Mouse (Mus musculus): ENCODE data around the gene Iqcd.

Iqcd gene

GRCm38 (mm10) chr5:120571056-120571740 is 17.6 kb upstream of the Iqcd start:
- DNase-seq (ENCODE audit: low read depth) = no peak

DNA sequence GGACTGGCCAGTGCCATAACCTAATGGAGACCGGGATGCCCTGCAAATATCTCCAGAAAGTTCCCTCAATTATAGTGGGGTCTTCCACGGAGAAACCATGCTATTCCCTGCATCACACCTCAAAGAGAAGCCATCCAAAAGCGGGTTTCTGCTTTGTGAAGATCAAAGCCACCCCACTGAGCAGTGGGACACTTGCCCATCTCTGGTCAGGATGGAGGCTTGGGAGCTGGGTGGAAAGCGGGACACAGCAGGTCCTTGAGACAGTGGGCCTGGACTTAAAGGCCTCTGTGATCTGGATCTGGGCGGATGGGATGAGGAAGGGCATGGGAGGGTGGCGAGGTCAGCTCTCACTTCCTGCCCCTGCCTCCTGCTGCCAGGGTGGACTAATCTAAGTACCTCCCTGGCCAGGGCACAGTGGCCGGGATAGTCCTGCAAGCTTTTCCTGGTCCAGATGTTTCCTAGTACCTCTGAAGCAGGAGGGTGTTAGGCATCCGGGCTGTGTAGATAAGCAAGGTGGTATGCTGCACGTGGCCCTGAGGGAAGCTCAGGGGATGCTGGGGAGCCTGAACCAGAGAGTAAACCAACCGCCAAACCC is 14.2 kb upstream of the Iqcd start:
- DNase-seq (ENCODE audit: low read depth) = no peak

GRCm38 (mm10) chr5:120576781-120577301 is 12.0 kb upstream of the Iqcd start:
- DNase-seq (ENCODE audit: low read depth) = peak; percentile 61

- peak; percentile 67 for DNase-seq (ENCODE audit: low read depth)
Measured at GRCm38 (mm10) chr5:120577935-120578441, 10.8 kb upstream of the Iqcd start.

DNA sequence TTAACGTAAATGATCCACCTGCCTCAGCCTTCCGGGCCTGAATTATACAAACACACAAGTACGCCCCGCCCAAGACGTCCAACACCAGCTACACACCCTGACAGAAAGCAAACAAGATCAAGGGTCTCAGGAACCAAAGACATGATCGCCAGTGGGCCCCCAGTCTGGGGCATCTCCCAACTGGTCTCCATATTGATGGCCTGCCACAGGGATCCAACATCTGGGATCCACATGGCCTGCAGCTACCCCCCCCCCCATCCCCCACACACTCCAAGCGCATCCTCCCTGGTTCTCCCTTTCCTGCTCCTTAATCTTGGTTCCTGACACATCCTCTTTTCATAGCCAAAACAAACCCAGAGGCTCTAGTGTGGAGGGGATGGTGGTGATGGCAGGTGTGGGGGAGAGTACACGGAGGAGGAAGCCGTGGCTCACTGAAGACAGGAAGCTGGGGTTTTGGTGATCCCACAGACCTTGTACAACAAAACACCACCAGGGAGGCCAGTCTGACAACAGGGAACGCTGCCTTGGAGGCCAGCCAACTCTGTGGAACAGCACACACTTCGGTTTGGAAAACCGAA is 10.2 kb upstream of the Iqcd start:
- peak; percentile 85 for DNase-seq (ENCODE audit: low read depth)

DNA sequence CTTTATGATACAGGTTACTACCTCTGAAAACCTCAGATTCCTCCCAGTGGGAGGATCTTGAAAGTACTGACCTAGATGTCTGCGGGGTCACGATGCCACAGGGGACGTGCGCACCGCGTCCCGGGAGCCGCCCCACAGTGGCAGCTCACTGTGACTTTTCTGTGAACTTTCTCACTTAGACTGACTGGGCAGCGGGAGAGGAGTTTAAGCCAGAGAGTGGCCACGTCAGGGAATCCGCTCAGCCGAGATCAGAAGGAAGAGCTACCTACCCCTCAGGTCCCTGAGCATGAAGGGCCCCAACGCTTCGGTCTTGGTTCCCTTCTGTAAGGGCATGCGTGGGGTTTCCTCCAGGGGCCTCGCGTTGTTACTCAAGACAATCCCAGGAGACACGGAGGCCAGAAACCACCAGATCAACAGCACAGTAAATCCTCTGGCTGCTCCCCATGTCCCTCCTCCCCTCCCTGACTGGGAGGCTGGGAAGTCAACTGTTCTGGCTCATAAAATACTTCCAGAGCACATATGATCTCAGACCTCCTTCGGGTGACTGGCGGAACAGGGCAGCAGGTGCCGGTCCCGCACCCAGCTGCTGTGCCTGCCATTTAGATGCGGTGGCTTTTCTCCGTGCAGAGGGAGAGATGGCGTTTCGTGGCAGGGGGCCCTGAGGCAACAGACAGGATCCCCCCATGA is 9.5 kb upstream of the Iqcd start:
- DNase-seq (ENCODE audit: low read depth) = peak; percentile 64

DNA sequence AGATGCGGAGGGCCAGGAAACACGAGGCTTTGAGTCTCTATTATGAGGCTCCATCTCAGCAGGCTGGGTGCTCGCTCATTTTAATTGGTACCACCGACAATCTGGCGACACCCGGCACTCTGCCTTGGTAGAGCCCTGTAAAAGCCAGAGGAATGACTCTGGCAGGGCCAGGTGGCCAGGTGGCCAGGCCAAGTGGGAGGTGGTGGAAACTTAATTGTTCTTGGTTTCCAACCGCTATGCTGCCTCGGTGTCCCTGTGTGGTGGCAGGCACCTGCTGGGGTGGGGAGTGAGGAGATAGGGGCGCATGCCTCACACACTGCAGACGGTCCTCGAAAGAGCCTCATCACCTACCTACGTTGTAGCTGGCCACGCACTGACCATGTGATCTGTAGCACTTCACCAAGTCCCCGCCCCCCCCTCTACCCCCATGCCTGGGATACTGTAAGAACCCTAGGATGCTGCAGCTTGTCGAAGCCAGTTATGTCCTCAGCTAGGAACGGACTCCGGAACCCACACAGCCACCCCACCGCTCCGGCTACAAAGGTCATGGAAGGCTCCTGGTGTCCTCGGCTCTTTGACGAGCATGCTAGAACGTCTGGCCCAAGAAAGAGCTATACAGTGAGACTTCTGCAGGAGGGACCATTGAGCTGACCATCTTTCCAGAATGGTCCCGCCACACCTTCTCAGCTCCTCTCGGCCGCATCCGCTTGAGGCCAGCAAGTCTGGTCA is 8.8 kb upstream of the Iqcd start:
- no peak for DNase-seq (ENCODE audit: low read depth)

DNA sequence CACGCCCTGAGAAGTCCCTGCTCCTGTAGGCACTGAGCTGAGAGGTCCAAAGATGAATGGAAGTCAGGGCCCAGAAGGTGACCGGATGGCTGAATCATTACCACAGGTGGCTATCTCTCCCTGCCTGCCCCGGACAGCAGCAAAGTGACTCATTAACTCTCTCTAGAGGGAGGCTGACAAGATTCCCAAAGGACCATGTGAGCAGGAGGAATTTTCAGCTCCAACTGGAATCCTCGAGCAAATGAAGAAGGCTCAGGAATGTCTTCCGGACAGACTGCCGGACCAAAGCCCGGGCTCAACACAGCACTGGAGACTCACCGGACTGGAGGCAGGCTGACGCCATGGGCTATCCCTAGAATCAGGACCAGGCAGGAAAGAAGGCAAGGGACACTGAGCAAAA is 6.8 kb upstream of the Iqcd start:
- DNase-seq (ENCODE audit: low read depth) = no peak

DNA sequence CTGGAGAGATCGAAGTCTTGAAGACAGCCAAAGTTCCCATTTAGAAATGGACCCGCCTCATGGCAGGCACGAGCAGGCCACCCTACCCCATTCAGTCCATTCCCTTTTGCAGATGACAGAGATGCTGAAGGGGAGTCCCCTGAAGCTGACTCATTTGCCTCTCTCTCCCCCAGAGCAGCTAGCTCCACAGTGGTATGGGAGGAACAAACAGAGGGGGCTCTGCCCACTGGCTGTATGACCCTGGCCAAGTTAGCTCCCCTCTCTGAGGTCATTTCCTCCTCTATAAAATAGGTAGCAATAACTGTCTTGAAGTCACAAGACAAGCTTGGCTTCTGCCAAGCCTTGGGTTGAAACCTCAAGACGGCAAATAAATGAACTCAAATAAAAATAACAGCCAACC is 5.3 kb upstream of the Iqcd start:
- peak; percentile 65 for DNase-seq (ENCODE audit: low read depth)

GRCm38 (mm10) chr5:120584968-120585367 is 3.8 kb upstream of the Iqcd start:
- peak; percentile 45 for DNase-seq (ENCODE audit: low read depth)

DNA sequence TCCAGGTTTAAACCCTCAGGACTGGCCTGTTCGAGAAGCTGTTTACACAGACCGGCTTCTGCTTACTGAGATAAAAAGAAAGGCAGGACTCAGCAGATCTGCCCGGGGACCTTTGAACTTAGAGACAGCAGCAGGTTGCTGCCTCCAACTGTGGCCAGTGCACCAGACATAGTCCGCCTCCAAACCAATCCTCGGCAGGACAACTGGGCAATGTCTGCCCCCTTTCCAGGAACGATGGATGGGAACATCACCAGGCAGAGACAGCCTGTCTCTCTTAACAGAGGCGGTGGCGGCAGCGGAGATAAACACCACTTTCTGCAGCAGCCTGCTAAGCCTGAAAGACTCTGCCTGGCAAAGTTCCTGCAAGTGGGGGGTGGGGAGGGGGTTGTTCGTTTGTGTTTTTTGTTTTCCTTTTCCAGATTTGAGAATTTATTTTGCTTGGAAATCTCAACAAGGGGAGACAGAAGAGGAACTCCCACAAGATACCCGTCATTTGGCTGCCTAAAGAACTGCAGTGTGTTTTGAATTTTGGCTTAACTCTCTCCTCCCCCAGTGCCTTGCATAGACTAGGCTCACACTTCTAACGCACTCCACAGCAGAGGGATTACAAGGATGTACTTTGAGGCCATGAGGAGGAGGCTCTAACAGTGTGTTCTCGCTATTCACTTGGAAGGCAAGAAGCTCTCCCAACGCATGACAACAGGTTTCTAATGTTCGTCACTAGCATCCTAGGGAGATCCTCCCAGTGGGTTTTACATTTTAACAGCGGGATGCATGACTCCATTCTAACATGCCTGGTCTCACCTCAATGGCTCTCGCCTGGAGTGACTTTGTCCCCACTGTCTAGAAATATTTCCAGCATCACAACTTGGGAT is 1.8 kb upstream of the Iqcd start:
- DNase-seq (ENCODE audit: low read depth) = no peak

DNA sequence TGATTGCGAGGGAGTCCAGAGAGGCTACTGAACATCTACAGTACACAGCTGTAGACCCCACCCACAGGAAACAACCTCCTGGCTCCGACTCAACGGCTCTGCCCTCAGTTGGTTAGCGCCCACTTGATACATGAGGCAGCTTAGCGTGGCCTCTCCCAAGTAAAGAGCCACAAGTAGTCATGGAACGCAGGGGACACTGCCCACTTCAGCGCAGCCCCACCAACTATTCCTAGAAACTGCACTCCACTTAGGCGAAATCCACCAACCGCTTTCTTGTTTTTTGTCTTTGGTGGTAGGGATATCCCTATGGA is 1.2 kb upstream of the Iqcd start:
- peak; percentile 75 for DNase-seq (ENCODE audit: low read depth)

- DNase-seq (ENCODE audit: low read depth) = no peak
Measured at GRCm38 (mm10) chr5:120587940-120588568, 762 bp upstream of the Iqcd start.

- DNase-seq (ENCODE audit: low read depth) = peak; percentile 80
Measured at GRCm38 (mm10) chr5:120590356-120591010, 1.7 kb downstream of the Iqcd start.

DNA sequence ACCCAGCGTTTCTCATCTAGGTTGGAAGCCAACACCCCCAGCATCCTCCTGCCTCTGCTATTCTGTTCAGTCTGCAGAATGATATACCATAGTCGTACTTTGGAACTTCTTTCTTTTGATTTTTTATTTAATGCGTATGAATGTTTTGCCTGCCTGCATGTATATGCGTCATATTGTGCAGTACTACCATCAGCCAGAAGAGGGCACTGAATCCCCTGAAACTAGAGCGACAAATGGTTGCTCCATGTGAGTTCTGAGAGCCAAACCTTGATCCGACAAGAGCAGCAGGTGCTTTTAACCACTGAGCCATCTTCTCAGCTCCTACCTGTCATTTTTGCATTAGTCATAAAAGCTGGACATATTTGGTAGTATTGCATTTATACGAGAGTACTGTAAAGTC is 3.3 kb downstream of the Iqcd start:
- peak; percentile 68 for DNase-seq (ENCODE audit: low read depth)

GRCm38 (mm10) chr5:120594485-120594884 is 5.7 kb downstream of the Iqcd start:
- no peak for DNase-seq (ENCODE audit: low read depth)

GRCm38 (mm10) chr5:120599625-120600024 is 10.8 kb downstream of the Iqcd start:
- no peak for DNase-seq (ENCODE audit: low read depth)

DNA sequence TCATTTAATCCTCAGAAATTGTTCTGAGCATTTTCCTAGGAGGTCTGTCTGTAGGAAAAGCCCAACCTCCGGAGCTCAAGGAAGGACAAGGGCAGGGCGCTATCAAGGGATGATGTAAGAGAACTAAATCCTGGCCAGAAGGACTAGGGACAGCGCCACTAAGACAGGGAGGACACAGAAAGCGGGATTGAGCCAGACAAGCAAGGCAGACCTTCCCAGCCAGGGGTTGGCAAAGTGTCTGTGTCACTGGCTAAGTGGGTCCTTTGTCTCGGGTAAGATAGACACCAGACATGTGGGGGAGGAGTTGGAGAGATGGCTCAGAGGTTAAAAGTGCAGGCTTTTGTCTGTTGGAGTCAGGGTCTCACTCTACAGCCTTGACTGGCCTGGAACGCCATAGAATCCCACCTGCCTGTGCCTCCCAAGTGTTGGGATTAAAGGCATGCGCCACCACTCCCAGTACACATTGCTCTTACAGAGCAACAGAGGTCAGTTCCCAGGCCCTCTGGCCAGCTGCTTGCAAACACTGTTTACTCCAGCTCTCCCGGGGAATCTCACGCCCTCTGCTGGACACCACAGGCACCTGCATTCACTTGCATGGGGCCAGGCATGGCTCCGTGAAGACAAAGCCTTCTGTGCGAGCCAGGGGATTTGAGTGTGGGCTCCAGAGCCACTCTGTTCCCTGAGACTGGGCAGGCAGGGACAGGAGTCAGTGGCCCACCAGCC is 12.3 kb downstream of the Iqcd start:
- peak; percentile 58 for DNase-seq (ENCODE audit: low read depth)

DNA sequence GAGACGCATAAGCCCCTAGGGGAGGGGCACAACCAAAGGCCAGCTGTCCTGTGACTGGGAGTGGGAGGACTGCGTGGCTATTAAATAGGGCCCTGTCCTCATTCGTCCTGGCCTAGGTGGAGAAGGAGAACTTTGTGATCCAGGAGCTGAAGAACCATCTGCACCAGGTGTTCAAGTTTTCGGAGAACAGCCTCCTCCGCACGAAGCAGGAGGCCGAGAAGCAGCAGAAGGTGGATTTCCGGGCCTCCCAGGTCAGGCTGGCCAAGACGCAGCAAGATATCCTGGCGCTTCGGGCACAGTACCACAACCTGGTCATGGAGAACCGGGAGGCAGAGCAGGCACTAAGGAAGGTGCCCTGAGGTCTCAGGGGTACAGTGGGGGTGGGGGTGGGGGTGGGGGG is 13.4 kb downstream of the Iqcd start:
- DNase-seq (ENCODE audit: low read depth) = no peak
